Mouse (Mus musculus): Measurements from ENCODE around the gene Vmp1.

DNA sequence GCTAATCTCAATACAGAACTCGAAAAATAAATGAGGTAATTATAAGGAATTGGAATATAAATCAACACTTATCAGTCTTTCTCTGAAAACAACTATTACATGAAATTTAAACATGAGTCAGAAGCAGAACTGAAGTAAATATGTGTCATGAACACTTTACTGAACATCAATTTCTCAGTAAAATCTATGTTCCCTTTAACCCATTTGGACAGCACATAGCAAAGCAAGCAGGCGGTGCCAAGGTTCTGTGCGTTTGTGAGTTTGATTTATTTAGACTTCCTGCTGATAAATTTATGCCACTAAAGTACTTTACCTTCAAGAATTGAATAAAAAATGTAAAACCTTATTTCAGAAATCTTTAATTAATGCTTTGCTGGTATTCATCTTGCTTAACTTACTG lies 54.2 kb downstream of the Vmp1 start:
- TF ChIP-seq CTCF (IDR thresholded peaks at IDR 0.05; ENCODE audit: control insufficient read depth, insufficient read depth, insufficient read length) (no peak), MAX (IDR thresholded peaks at IDR 0.05) (no peak), CEBPB (IDR thresholded peaks at IDR 0.05; ENCODE audit: low read depth) (no peak), FOSL1 (IDR thresholded peaks at IDR 0.05; ENCODE audit: insufficient read depth, low read length, poor library complexity, severe bottlenecking) (no peak), USF1 (IDR thresholded peaks at IDR 0.05; ENCODE audit: low read depth) (no peak)

All from C2C12 (cell line).